8 mouse cellular contexts compared by ENCODE assay signal in genomic region chr17:33779271-33779966, GRCm38 (mm10). TPM values are rescaled to one million over a fixed set of nuclear protein-coding genes. Genes with fewer than 3 reads are reported as not detected.
A peak's percentile ranks its signal among the peaks of the same experiment; 100 is the strongest.
DNase-seq lines count a peak whose midpoint lies in the region; ATAC-seq and TF ChIP-seq lines count a peak whose summit lies in the region.

No protein-coding gene starts in this region.

- peaks cover 15% of the 10 kb centered on the region for H3K79me3 ChIP-seq in C2C12 (ENCODE audit: low read depth)

- no peak overlapping the region for H3K9ac ChIP-seq in forebrain, embryonic 14.5 days (ENCODE audit: low read length)
- 0 out of 2 replicates have a peak overlapping the region, but pooled peaks have one; percentile 16 for H3K9ac ChIP-seq in heart, postnatal 0 days (replicated peaks; ENCODE audit: low read depth, low read length)
- peak overlapping the region; percentile 83 for H3K9ac ChIP-seq in liver, embryonic 11.5 days (ENCODE audit: low read depth, low read length)

- H3K9me3 ChIP-seq in forebrain, embryonic 14.5 days (replicated peaks; ENCODE audit: control insufficient read depth, low read length), result no peaks in the 10 kb centered on the region
- no peaks in the 10 kb centered on the region for H3K9me3 ChIP-seq in heart, postnatal 0 days (replicated peaks; ENCODE audit: control insufficient read depth, low read length)
- H3K9me3 ChIP-seq in liver, embryonic 11.5 days (ENCODE audit: control insufficient read depth, low read length), result no peaks in the 10 kb centered on the region

- peak overlapping the region; percentile 35; the same call in 1 of the 2 replicates for H3K27ac ChIP-seq in forebrain, embryonic 14.5 days (ENCODE audit: low read depth, low read length)
- H3K27ac ChIP-seq in heart, postnatal 0 days (ENCODE audit: low read depth), result peak overlapping the region; percentile 91
- peak overlapping the region; percentile 60 for H3K27ac ChIP-seq in liver, embryonic 11.5 days (ENCODE audit: low read depth, low read length)
- peak overlapping the region; percentile 69 for H3K27ac ChIP-seq in olfactory bulb, adult 2 months (ENCODE audit: insufficient read depth, low read depth, low read length)

- H3K36me3 ChIP-seq in C2C12 (ENCODE audit: control insufficient read depth, insufficient read depth), result peaks cover 45% of the 10 kb centered on the region
- H3K36me3 ChIP-seq in forebrain, embryonic 14.5 days (ENCODE audit: control insufficient read depth, insufficient read depth, low read length), result no peaks in the 10 kb centered on the region
- H3K36me3 ChIP-seq in heart, postnatal 0 days (replicated peaks; ENCODE audit: control insufficient read depth, insufficient read depth, low read length), result peaks cover 39% of the 10 kb centered on the region; the same call in 1 of the 2 replicates
- peaks cover 16% of the 10 kb centered on the region; the same call in 1 of the 2 replicates for H3K36me3 ChIP-seq in liver, embryonic 11.5 days (ENCODE audit: control insufficient read depth, insufficient read depth, low read length)

- no peak for TF ChIP-seq CTCF in C2C12 (IDR thresholded peaks at IDR 0.05; ENCODE audit: control insufficient read depth, insufficient read depth, insufficient read length)
- TF ChIP-seq CTCF in heart, postnatal 0 days (IDR thresholded peaks at IDR 0.05; ENCODE audit: low read depth), result 0 out of 2 replicates have a peak, but pooled peaks have one; percentile 3
- TF ChIP-seq CTCF in olfactory bulb, adult 2 months (IDR thresholded peaks at IDR 0.05; ENCODE audit: insufficient read depth, low read depth, low read length), result no peak

- WGBS in forebrain, embryonic 14.5 days, result 55% methylated on average over 9 of the region's 9 CpGs
- 18% methylated on average over 9 of the region's 9 CpGs for WGBS in heart, postnatal 0 days
- 43% methylated on average over 9 of the region's 9 CpGs for WGBS in liver, embryonic 11.5 days
- 24% methylated on average over 9 of the region's 9 CpGs for WGBS in olfactory bulb, adult 2 months

- H3K4me1 ChIP-seq in forebrain, embryonic 14.5 days (ENCODE audit: control insufficient read depth, insufficient read depth, low read length), result peaks cover 12% of the 10 kb centered on the region; the same call in 1 of the 2 replicates
- H3K4me1 ChIP-seq in heart, postnatal 0 days (ENCODE audit: control insufficient read depth, insufficient read depth), result peaks cover 60% of the 10 kb centered on the region
- peaks cover 30% of the 10 kb centered on the region for H3K4me1 ChIP-seq in liver, embryonic 11.5 days (replicated peaks; ENCODE audit: control insufficient read depth, insufficient read depth, low read length)
- H3K4me1 ChIP-seq in olfactory bulb, adult 2 months (ENCODE audit: control insufficient read depth, insufficient read depth, low read length), result peaks cover 19% of the 10 kb centered on the region

- H3K79me2 ChIP-seq in C2C12 (ENCODE audit: control insufficient read depth, insufficient read depth), result peaks cover 51% of the 10 kb centered on the region

- DNase-seq in cerebellum, adult 11 months, result peak; percentile 26
- peak; percentile 88 for DNase-seq in forebrain, embryonic 14.5 days (ENCODE audit: low spot score)
- peak; percentile 98 for DNase-seq in heart, postnatal 0 days (ENCODE audit: low spot score)
- DNase-seq in kidney, postnatal 36 days, result peak; percentile 98 to 99
- DNase-seq in liver, embryonic 11.5 days (ENCODE audit: low spot score), result peak; percentile 54
- peak; percentile 88 to 94 for DNase-seq in urinary bladder, postnatal 4 days (ENCODE audit: low spot score in 2 of 2)

- no peaks in the 10 kb centered on the region for H3K27me3 ChIP-seq in C2C12 (ENCODE audit: control insufficient read depth, insufficient read depth, insufficient read length)
- H3K27me3 ChIP-seq in forebrain, embryonic 14.5 days (replicated peaks; ENCODE audit: control insufficient read depth, insufficient read depth, low read length), result no peaks in the 10 kb centered on the region
- no peaks in the 10 kb centered on the region for H3K27me3 ChIP-seq in heart, postnatal 0 days (ENCODE audit: control insufficient read depth, insufficient read depth, low read length)
- H3K27me3 ChIP-seq in liver, embryonic 11.5 days (replicated peaks; ENCODE audit: control insufficient read depth, insufficient read depth, low read length), result no peaks in the 10 kb centered on the region

- peak; percentile 72 for ATAC-seq in forebrain, embryonic 14.5 days
- peak; percentile 86 for ATAC-seq in heart, postnatal 0 days (ENCODE audit: insufficient read depth, low read depth)
- no peak for ATAC-seq in liver, embryonic 11.5 days (replicated peaks; ENCODE audit: low FRiP score)

- peak overlapping the region; percentile 12; the same call in 1 of the 2 replicates for H3K4me2 ChIP-seq in forebrain, embryonic 14.5 days (ENCODE audit: low read length)
- H3K4me2 ChIP-seq in heart, postnatal 0 days (ENCODE audit: low read depth, low read length), result peak overlapping the region; percentile 82
- peak overlapping the region; percentile 95 for H3K4me2 ChIP-seq in liver, embryonic 11.5 days

- H3ac ChIP-seq in C2C12 (ENCODE audit: control insufficient read depth, insufficient read length, low read depth), result peak overlapping the region; percentile 48

- TF ChIP-seq EP300 in heart, postnatal 0 days (IDR thresholded peaks at IDR 0.05; ENCODE audit: low read depth), result peak; percentile 99

- peak overlapping the region; percentile 51 for H3K4me3 ChIP-seq in C2C12 (ENCODE audit: insufficient read depth, poor library complexity, severe bottlenecking)
- H3K4me3 ChIP-seq in forebrain, embryonic 14.5 days (ENCODE audit: low read depth, low read length), result no peak overlapping the region
- peak overlapping the region; percentile 57 for H3K4me3 ChIP-seq in heart, postnatal 0 days (ENCODE audit: low read depth, low read length)
- H3K4me3 ChIP-seq in liver, embryonic 11.5 days (ENCODE audit: low read depth, low read length), result peak overlapping the region; percentile 67; the same call in 1 of the 2 replicates
- no peak overlapping the region for H3K4me3 ChIP-seq in olfactory bulb, adult 2 months (ENCODE audit: insufficient read depth, low read depth, low read length)

- no peak for TF ChIP-seq POLR2A in olfactory bulb, adult 2 months (IDR thresholded peaks at IDR 0.05; ENCODE audit: insufficient read depth, low read depth, low read length)

TF ChIP-seq in C2C12, 6 proteins besides CTCF, POLR2A, EP300 and RAD21:
- TF ChIP-seq MYOD1 (IDR thresholded peaks at IDR 0.05; ENCODE audit: control insufficient read depth, insufficient read length, low read depth) (peak; percentile 83), MYOG (IDR thresholded peaks at IDR 0.05; ENCODE audit: control insufficient read depth, extremely low read depth, insufficient read length) (no peak), MAX (IDR thresholded peaks at IDR 0.05) (peak; percentile 52), FOSL1 (IDR thresholded peaks at IDR 0.05; ENCODE audit: insufficient read depth, low read length, poor library complexity, severe bottlenecking) (no peak)

RNA-seq across cellular contexts. Expression of gene Angptl4, which starts 2.2 kb away (rescaled TPM):
- polyA plus RNA-seq in C2C12 (2012; fragmentation: generic; extraction: Trizol), result 212 TPM
- polyA plus RNA-seq in forebrain, embryonic 14.5 days (2014; fragmentation: Nextera tagmentation; extraction: Ambion mirVana), result 15.2 and 15.8 TPM in 2 replicates
- 35.2 and 79.3 TPM in 2 replicates for total RNA-seq in heart, postnatal 0 days (2014; rRNA removed; ENCODE audit: low replicate concordance)
- 59.2 and 124 TPM in 2 replicates for polyA plus RNA-seq in heart, postnatal 0 days (2015; fragmentation: Nextera tagmentation; extraction: Ambion mirVana)
- polyA plus RNA-seq in liver, embryonic 11.5 days (2014; fragmentation: Nextera tagmentation; extraction: Ambion mirVana), result 28.1 and 31.9 TPM in 2 replicates
- polyA plus RNA-seq in olfactory bulb, adult 2 months (2012; ENCODE audit: insufficient read depth, insufficient read length, low replicate concordance, missing spikeins), result not detected in 2 replicates

RNA-seq across cellular contexts. Expression of gene Rab11b, which starts 19.1 kb away (rescaled TPM):
- 97.3 TPM for polyA plus RNA-seq in C2C12 (2012; fragmentation: generic; extraction: Trizol)
- 340 and 341 TPM in 2 replicates for polyA plus RNA-seq in forebrain, embryonic 14.5 days (2014; fragmentation: Nextera tagmentation; extraction: Ambion mirVana)
- total RNA-seq in heart, postnatal 0 days (2014; rRNA removed; ENCODE audit: low replicate concordance), result 58.6 and 87.8 TPM in 2 replicates
- polyA plus RNA-seq in heart, postnatal 0 days (2015; fragmentation: Nextera tagmentation; extraction: Ambion mirVana), result 382 and 425 TPM in 2 replicates
- 184 and 199 TPM in 2 replicates for polyA plus RNA-seq in liver, embryonic 11.5 days (2014; fragmentation: Nextera tagmentation; extraction: Ambion mirVana)
- 744 TPM in 1 of 2 replicates, not detected in the other for polyA plus RNA-seq in olfactory bulb, adult 2 months (2012; ENCODE audit: insufficient read depth, insufficient read length, low replicate concordance, missing spikeins)

RNA-seq across cellular contexts. Expression of gene Kank3, which starts 30.9 kb away (rescaled TPM):
- polyA plus RNA-seq in C2C12 (2012; fragmentation: generic; extraction: Trizol), result 5.0 TPM
- 35.6 and 37.2 TPM in 2 replicates for polyA plus RNA-seq in forebrain, embryonic 14.5 days (2014; fragmentation: Nextera tagmentation; extraction: Ambion mirVana)
- 33.3 and 68.7 TPM in 2 replicates for total RNA-seq in heart, postnatal 0 days (2014; rRNA removed; ENCODE audit: low replicate concordance)
- 46.1 and 50.8 TPM in 2 replicates for polyA plus RNA-seq in heart, postnatal 0 days (2015; fragmentation: Nextera tagmentation; extraction: Ambion mirVana)
- polyA plus RNA-seq in liver, embryonic 11.5 days (2014; fragmentation: Nextera tagmentation; extraction: Ambion mirVana), result 21.4 and 23.4 TPM in 2 replicates
- polyA plus RNA-seq in olfactory bulb, adult 2 months (2012; ENCODE audit: insufficient read depth, insufficient read length, low replicate concordance, missing spikeins), result not detected in 2 replicates

RNA-seq across cellular contexts. Expression of gene Rps28, which starts 44.9 kb away (rescaled TPM):
- polyA plus RNA-seq in C2C12 (2012; fragmentation: generic; extraction: Trizol), result 8,619 TPM
- polyA plus RNA-seq in forebrain, embryonic 14.5 days (2014; fragmentation: Nextera tagmentation; extraction: Ambion mirVana), result 624 and 885 TPM in 2 replicates
- 127 and 305 TPM in 2 replicates for total RNA-seq in heart, postnatal 0 days (2014; rRNA removed; ENCODE audit: low replicate concordance)
- polyA plus RNA-seq in heart, postnatal 0 days (2015; fragmentation: Nextera tagmentation; extraction: Ambion mirVana), result 622 and 631 TPM in 2 replicates
- polyA plus RNA-seq in liver, embryonic 11.5 days (2014; fragmentation: Nextera tagmentation; extraction: Ambion mirVana), result 1,026 and 1,173 TPM in 2 replicates
- not detected in 2 replicates for polyA plus RNA-seq in olfactory bulb, adult 2 months (2012; ENCODE audit: insufficient read depth, insufficient read length, low replicate concordance, missing spikeins)

RNA-seq across cellular contexts. Expression of gene Ndufa7, which starts 45.0 kb away (rescaled TPM):
- 493 TPM for polyA plus RNA-seq in C2C12 (2012; fragmentation: generic; extraction: Trizol)
- 461 and 608 TPM in 2 replicates for polyA plus RNA-seq in forebrain, embryonic 14.5 days (2014; fragmentation: Nextera tagmentation; extraction: Ambion mirVana)
- total RNA-seq in heart, postnatal 0 days (2014; rRNA removed; ENCODE audit: low replicate concordance), result 467 and 766 TPM in 2 replicates
- 899 and 938 TPM in 2 replicates for polyA plus RNA-seq in heart, postnatal 0 days (2015; fragmentation: Nextera tagmentation; extraction: Ambion mirVana)
- polyA plus RNA-seq in liver, embryonic 11.5 days (2014; fragmentation: Nextera tagmentation; extraction: Ambion mirVana), result 390 and 411 TPM in 2 replicates
- 751 TPM in 1 of 2 replicates, not detected in the other for polyA plus RNA-seq in olfactory bulb, adult 2 months (2012; ENCODE audit: insufficient read depth, insufficient read length, low replicate concordance, missing spikeins)

Comparison
In these comparisons a context has a peak if more than half of its experiments do, and no peak if none do; other contexts are left out.
1. H3K4me3 ChIP-seq: peak in C2C12 (single experiment), heart, postnatal 0 days (single experiment) and liver, embryonic 11.5 days (single experiment); none in forebrain, embryonic 14.5 days (single experiment) and olfactory bulb, adult 2 months (single experiment).
2. DNase-seq: peak in every context shown above with its lines; median percentile 98 in kidney, postnatal 36 days; 98 in heart, postnatal 0 days; 91 in urinary bladder, postnatal 4 days; 88 in forebrain, embryonic 14.5 days; 54 in liver, embryonic 11.5 days; 26 in cerebellum, adult 11 months.
3. H3K27ac ChIP-seq: peak in every context shown above with its lines; median percentile 91 in heart, postnatal 0 days; 69 in olfactory bulb, adult 2 months; 60 in liver, embryonic 11.5 days; 35 in forebrain, embryonic 14.5 days.
4. H3K4me2 ChIP-seq: peak in every context shown above with its lines; median percentile 95 in liver, embryonic 11.5 days; 82 in heart, postnatal 0 days; 12 in forebrain, embryonic 14.5 days.